Mouse (Mus musculus) liver, embryonic 11.5 days (tissue): ENCODE measurements around the gene Eogt. TPM values are rescaled to one million over a fixed set of nuclear protein-coding genes. Genes with fewer than 3 reads are reported as not detected.

Source experiments
- ATAC-seq: fragments of 200-750 bp; cut with Nextera tagmentation; replicated peaks from 2 replicates; pipeline ENCODE4 v1.8.0; 2017; ENCODE audit warnings: moderate number of reproducible peaks, mild to moderate bottlenecking, moderate TSS enrichment, moderate library complexity; ENCODE audit not compliant: low FRiP score
- DNase-seq: peaks from one replicate; pipeline ENCODE4 v3.0.0-alpha.2; 2017; ENCODE audit warnings: low spot score
- H3K27ac ChIP-seq: fragments of 300-500 bp; sonication (generic); 2 replicates; pipeline ENCODE4 v1.5.1; 2014; ENCODE audit warnings: mild to moderate bottlenecking, low read depth, low read length, control low read depth
- H3K27me3 ChIP-seq: fragments of 300-500 bp; sonication (generic); replicated peaks from 2 replicates; pipeline ENCODE4 v1.6.1; 2014; ENCODE audit warnings: low read length, mixed read lengths; ENCODE audit not compliant: control insufficient read depth, insufficient read depth
- H3K36me3 ChIP-seq: fragments of 300-500 bp; sonication (generic); 2 replicates; pipeline ENCODE4 v1.6.1; 2014; ENCODE audit warnings: mild to moderate bottlenecking, low read length, moderate library complexity, mixed read lengths; ENCODE audit not compliant: control insufficient read depth, insufficient read depth
- H3K4me1 ChIP-seq: fragments of 300-500 bp; sonication (generic); replicated peaks from 2 replicates; pipeline ENCODE4 v1.6.1; 2014; ENCODE audit warnings: low read length, mixed read lengths; ENCODE audit not compliant: control insufficient read depth, insufficient read depth
- H3K4me2 ChIP-seq: fragments of 300-500 bp; sonication (generic); 2 replicates; pipeline ENCODE4 v1.6.1; 2014; ENCODE audit warnings: mild to moderate bottlenecking, control low read depth, moderate library complexity
- H3K4me3 ChIP-seq: fragments of 300-500 bp; sonication (generic); 2 replicates; pipeline ENCODE4 v1.5.1; 2014; ENCODE audit warnings: low read depth, low read length, control low read depth
- H3K9ac ChIP-seq: fragments of 300-500 bp; sonication (generic); 2 replicates; pipeline ENCODE4 v1.6.1; 2014; ENCODE audit warnings: low read depth, low read length, control low read depth
- H3K9me3 ChIP-seq: fragments of 300-500 bp; sonication (generic); 2 replicates; pipeline ENCODE4 v1.6.1; 2016; ENCODE audit warnings: low read length, inconsistent platforms, mixed read lengths; ENCODE audit not compliant: control insufficient read depth
- WGBS: fragments of 180-500 bp; shearing (Covaris S2); extraction: QIAGEN DNeasy Blood & Tissue Kit; methylation state at CpG from one replicate; pipeline ENCODE4 v1.1.7; 2014; 5-methylcytosine and 5-hydroxymethylcytosine counted together
- polyA plus RNA-seq: library from polyadenylated mRNA; unstranded; fragments of >200 nt; fragmentation: Nextera tagmentation; extraction: Ambion mirVana; gene quantifications from 2 replicates; pipeline ENCODE4 v1.2.1, GENCODE M21; 2014

Gene Eogt
- polyA plus RNA-seq, 1 experiment from 2014 or later = 4.9 TPM

- 57% methylated on average over 5 of the region's 5 CpGs for WGBS
- no peaks in the 10 kb centered on the region for H3K9me3 ChIP-seq
- H3K4me2 ChIP-seq = no peak overlapping the region
- ATAC-seq (peak; percentile 53; the same call in 1 of the 2 replicates), DNase-seq (no peak)
- no peak overlapping the region for H3K27ac ChIP-seq
- H3K27me3 ChIP-seq = no peaks in the 10 kb centered on the region
- no peak overlapping the region for H3K4me3 ChIP-seq
- no peaks in the 10 kb centered on the region for H3K36me3 ChIP-seq
- H3K9ac ChIP-seq = no peak overlapping the region
- no peaks in the 10 kb centered on the region for H3K4me1 ChIP-seq
These were observed 32.1 kb downstream of the Eogt start for GRCm38 (mm10) chr6:97116896-97117295.

GRCm38 (mm10) chr6:97114821-97115220 lies 34.2 kb downstream of the Eogt start:
- 59% methylated on average over 3 of the region's 3 CpGs for WGBS
- Histone ChIP-seq H3K4me1 (no peaks in the 10 kb centered on the region), H3K27me3 (no peaks in the 10 kb centered on the region), H3K4me2 (no peak overlapping the region), H3K36me3 (no peaks in the 10 kb centered on the region), H3K4me3 (no peak overlapping the region), H3K9ac (no peak overlapping the region), H3K9me3 (no peaks in the 10 kb centered on the region), H3K27ac (no peak overlapping the region)
- DNase-seq = no peak
- no peak for ATAC-seq

- H3K27me3 ChIP-seq = no peaks in the 10 kb centered on the region
- no peak overlapping the region for H3K9ac ChIP-seq
- WGBS = 90% methylated on average over 8 of the region's 8 CpGs
- ATAC-seq = no peak
- no peak overlapping the region for H3K4me3 ChIP-seq
- no peak overlapping the region for H3K27ac ChIP-seq
- no peak for DNase-seq
- no peaks in the 10 kb centered on the region for H3K36me3 ChIP-seq
- no peak overlapping the region for H3K4me2 ChIP-seq
- no peaks in the 10 kb centered on the region for H3K4me1 ChIP-seq
- H3K9me3 ChIP-seq = no peaks in the 10 kb centered on the region
These were observed 36.8 kb downstream of the Eogt start for GRCm38 (mm10) chr6:97112177-97112576.

GRCm38 (mm10) chr6:97106777-97107176 lies 42.2 kb downstream of the Eogt start:
- ATAC-seq = peak; percentile 54; the same call in 1 of the 2 replicates

GRCm38 (mm10) chr6:97106106-97106505 lies 42.9 kb downstream of the Eogt start:
- Histone ChIP-seq H3K9me3 (no peaks in the 10 kb centered on the region), H3K27me3 (peaks cover 18% of the 10 kb centered on the region), H3K4me3 (no peak overlapping the region), H3K27ac (no peak overlapping the region), H3K4me1 (no peaks in the 10 kb centered on the region), H3K36me3 (no peaks in the 10 kb centered on the region), H3K9ac (no peak overlapping the region), H3K4me2 (no peak overlapping the region)
- 66% methylated on average over 8 of the region's 8 CpGs for WGBS
- DNase-seq = no peak
- ATAC-seq = no peak

More at GRCm38 (mm10) chr6:97106777-97107176, 42.2 kb downstream of the Eogt start:
- WGBS = 13% methylated on average over 2 of the region's 2 CpGs
- Histone ChIP-seq H3K9ac (no peak overlapping the region), H3K27me3 (peaks cover 16% of the 10 kb centered on the region), H3K4me2 (no peak overlapping the region), H3K27ac (no peak overlapping the region), H3K4me1 (no peaks in the 10 kb centered on the region), H3K36me3 (no peaks in the 10 kb centered on the region), H3K9me3 (no peaks in the 10 kb centered on the region), H3K4me3 (no peak overlapping the region)
- no peak for DNase-seq

- Histone ChIP-seq H3K27ac (no peak overlapping the region), H3K4me3 (no peak overlapping the region), H3K4me2 (no peak overlapping the region), H3K27me3 (peaks cover 21% of the 10 kb centered on the region), H3K9ac (no peak overlapping the region), H3K9me3 (no peaks in the 10 kb centered on the region), H3K36me3 (no peaks in the 10 kb centered on the region), H3K4me1 (no peaks in the 10 kb centered on the region)
- DNase-seq = no peak
- WGBS = 68% methylated on average over 7 of the region's 7 CpGs
- no peak; the same call in 1 of the 2 replicates for ATAC-seq
These were observed 44.6 kb downstream of the Eogt start for GRCm38 (mm10) chr6:97104264-97104852.

GRCm38 (mm10) chr6:97101958-97102702 lies 46.9 kb downstream of the Eogt start:
- 10% methylated on average over 15 of the region's 15 CpGs for WGBS
- Histone ChIP-seq H3K9ac (no peak overlapping the region), H3K36me3 (no peaks in the 10 kb centered on the region), H3K4me3 (no peak overlapping the region), H3K27me3 (peaks cover 21% of the 10 kb centered on the region), H3K4me1 (no peaks in the 10 kb centered on the region), H3K27ac (no peak overlapping the region), H3K9me3 (no peaks in the 10 kb centered on the region), H3K4me2 (no peak overlapping the region)
- ATAC-seq (no peak), DNase-seq (no peak)

- no peak overlapping the region for H3K9ac ChIP-seq
- H3K4me2 ChIP-seq = no peak overlapping the region
- no peaks in the 10 kb centered on the region for H3K4me1 ChIP-seq
- WGBS = 21% methylated on average over 12 of the region's 12 CpGs
- H3K27ac ChIP-seq = no peak overlapping the region
- ATAC-seq (no peak), DNase-seq (no peak)
- no peak overlapping the region for H3K4me3 ChIP-seq
- peaks cover 21% of the 10 kb centered on the region for H3K27me3 ChIP-seq
- H3K36me3 ChIP-seq = no peaks in the 10 kb centered on the region
- H3K9me3 ChIP-seq = no peaks in the 10 kb centered on the region
These were observed 47.6 kb downstream of the Eogt start for GRCm38 (mm10) chr6:97101190-97101957.
